Mouse (Mus musculus) urinary bladder, postnatal 10 days (tissue): ENCODE results near the gene Adpgk.

Source experiments
- DNase-seq: peaks from one replicate; pipeline ENCODE4 v3.0.0; 2022; ENCODE audit warnings: low spot score

The Adpgk gene

GRCm38 (mm10) chr9:59290957-59291687, at the start of gene Adpgk:
Adpgk (plus strand) TSS chr9:59291558.
- peak; percentile 92 for DNase-seq

GRCm38 (mm10) chr9:59245181-59245580, 46.2 kb upstream of the Adpgk start:
- no peak for DNase-seq

GRCm38 (mm10) chr9:59246456-59247029, 44.8 kb upstream of the Adpgk start:
- DNase-seq, result no peak

- DNase-seq, result no peak
Measured at GRCm38 (mm10) chr9:59249359-59249758, 42.0 kb upstream of the Adpgk start.

GRCm38 (mm10) chr9:59250272-59250671, 41.1 kb upstream of the Adpgk start:
- DNase-seq, result no peak

- no peak for DNase-seq
Measured at GRCm38 (mm10) chr9:59254716-59255421, 36.5 kb upstream of the Adpgk start.

DNA sequence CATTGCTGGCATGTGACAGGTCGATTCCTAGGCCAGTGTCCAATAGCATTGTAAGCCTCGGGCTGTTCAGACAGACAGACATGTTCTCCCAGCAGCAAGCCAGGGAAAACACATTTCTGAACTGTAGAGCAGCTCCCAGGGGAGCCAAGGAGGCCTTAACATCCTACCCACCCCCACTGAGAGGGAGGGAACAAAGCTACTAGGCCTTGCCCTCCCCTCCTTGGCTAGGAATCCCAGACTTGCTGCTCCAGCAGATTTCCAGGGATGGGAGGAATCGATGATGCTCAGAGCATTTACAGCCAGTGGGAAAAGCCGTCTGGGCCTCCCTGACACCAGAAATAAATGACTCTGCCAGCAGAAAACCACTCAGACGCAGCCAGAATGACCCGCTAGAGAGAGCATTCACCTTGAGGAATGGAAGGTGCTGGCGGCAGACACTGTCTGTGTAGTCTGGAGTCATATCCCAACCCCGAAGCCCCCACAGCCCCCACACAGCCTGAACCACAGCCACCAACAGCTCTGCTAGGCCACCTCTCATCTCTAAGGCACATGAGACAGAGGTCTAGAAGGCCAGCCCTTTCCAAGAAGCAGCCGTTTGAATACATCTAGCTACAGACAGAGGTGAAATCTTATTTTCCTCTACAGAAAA, 31.4 kb upstream of the Adpgk start:
- DNase-seq, result no peak

DNA sequence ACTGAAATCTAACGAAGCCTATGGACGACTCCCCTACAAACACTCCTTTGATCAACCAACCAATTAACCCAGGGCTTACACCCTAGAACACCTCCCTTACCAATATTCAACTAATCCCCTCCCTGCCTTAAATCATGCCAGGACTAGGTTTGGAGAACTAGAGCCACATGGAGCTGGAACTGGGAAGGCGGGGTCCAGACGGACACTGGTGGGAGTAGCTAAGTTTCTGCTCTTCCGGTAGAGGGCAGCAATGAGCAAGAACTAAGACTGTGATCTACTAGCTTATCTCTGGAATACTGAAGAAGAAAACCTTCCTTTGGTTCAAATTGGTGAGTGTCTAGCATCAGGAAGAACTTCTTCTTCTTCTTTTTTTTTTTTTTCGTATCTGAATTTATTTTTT, 25.0 kb upstream of the Adpgk start:
- no peak for DNase-seq

DNA sequence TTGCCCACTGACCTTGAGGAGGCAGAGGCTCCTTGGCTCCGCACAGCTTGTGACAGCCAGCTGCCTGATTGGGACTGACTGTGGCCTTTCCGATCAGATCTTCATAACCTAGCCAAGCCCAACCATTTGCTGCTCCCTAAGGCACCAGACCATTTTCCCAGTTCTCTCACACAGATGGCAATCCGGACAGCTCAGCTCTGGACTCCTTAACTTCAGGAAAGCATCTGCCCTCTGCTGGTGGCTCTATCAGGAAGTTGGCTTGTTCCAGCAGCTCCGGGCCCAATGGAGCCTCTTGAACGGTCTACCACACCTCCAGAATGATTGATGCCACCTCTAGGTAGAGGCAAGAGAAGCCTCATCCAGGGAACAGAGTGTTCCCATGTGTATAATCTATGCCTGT, 21.6 kb upstream of the Adpgk start:
- DNase-seq, result no peak

GRCm38 (mm10) chr9:59271081-59271480, 20.3 kb upstream of the Adpgk start:
- DNase-seq, result no peak

DNA sequence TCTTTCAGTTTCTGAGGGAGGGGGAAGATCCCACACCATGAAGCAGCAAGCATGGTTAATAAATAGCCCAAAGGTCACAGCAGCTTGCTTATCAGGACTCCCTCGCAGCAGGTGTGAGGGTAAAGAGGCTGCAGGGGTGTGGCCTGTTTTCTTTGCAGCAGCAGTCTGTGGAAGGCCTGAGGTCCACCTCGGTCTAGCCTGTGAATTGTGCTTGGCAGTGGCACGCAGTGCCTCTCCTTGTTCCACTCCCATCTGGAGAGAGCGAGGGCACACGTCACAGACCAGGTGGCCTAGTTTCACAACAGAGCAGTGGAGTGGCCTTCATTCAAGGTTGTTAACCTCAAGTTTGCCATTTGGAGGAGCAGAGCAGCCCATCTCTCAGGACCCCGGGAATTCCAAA, 19.6 kb upstream of the Adpgk start:
- DNase-seq, result no peak

DNA sequence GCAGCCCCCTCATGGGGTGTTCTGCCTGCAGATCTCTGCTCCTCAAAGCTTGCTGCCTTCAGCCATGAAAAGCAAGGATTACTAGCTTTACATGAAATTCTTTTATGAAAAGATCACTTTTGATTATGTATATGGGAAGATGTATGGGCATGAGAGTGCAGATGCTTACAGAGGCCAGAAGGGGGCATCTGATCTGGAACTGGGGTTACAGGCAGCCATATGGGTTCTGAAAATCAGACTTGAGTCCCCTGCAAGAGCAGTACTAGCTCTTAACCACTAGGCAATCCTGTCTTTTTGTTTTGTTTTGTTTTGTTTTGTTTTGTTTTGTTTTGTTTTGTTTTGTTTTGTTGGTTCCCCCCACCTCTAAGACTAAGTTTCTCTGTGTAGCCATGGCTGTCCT, 18.2 kb upstream of the Adpgk start:
- no peak for DNase-seq

GRCm38 (mm10) chr9:59274846-59275455, 16.4 kb upstream of the Adpgk start:
- no peak for DNase-seq

- DNase-seq, result no peak
Measured at GRCm38 (mm10) chr9:59278199-59278598, 13.2 kb upstream of the Adpgk start.

- no peak for DNase-seq
Measured at GRCm38 (mm10) chr9:59278694-59279093, 12.7 kb upstream of the Adpgk start.

GRCm38 (mm10) chr9:59280888-59281287, 10.5 kb upstream of the Adpgk start:
- DNase-seq, result no peak

GRCm38 (mm10) chr9:59281871-59282682, 9.3 kb upstream of the Adpgk start:
- DNase-seq, result peak; percentile 39

DNA sequence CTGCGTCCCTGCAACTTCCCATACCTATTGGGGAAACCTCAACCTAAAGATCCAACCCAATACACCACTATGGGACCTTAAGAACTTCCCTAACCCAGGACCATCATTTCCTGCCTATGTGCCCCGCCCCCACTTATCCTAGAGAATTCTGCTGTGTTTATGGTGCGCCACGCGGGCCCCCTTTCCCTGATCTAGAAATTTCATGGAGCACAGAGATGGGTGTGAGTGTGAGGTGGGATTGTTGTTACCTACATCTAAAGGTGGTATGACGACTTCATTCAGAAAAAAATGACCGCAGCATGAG, 8.7 kb upstream of the Adpgk start:
- DNase-seq, result no peak

DNA sequence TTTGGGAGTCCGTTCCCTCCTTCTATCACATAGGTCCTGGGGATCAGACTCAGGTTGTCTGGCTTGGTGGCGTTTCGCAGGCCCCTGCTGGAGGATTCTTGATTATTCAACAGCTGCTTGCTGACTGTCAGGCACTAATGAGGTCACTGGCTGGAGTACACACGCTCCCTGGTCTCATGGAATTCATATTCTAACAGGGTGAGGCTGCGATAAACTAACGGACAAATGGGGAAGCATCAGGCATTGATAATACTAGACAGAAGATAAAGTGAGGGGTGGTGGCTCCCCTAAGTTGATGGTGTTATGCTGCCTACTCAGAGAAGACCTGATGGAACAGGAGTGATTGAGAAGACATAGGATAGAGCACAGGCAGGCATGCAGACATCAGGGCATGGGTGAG, 5.7 kb upstream of the Adpgk start:
- no peak for DNase-seq

DNA sequence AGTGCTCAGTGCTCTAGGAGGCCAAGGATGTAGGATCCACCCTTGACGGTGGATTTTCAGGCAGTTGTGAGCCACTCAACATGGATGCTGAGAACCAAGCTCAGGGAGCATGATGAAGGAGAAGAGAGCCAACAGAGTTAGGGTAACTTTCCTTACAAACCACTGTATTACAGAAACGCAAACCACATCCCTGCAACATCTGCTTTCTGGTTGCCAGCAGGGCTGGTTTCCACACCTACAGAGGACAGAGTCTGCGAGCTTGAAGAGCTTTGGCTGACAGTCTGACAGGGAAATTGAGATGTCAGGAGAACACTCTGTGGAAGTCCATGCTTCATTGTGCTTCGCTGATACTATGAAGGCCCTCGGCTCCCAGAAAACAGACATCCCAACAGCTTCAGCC, 3.3 kb upstream of the Adpgk start:
- no peak for DNase-seq

DNA sequence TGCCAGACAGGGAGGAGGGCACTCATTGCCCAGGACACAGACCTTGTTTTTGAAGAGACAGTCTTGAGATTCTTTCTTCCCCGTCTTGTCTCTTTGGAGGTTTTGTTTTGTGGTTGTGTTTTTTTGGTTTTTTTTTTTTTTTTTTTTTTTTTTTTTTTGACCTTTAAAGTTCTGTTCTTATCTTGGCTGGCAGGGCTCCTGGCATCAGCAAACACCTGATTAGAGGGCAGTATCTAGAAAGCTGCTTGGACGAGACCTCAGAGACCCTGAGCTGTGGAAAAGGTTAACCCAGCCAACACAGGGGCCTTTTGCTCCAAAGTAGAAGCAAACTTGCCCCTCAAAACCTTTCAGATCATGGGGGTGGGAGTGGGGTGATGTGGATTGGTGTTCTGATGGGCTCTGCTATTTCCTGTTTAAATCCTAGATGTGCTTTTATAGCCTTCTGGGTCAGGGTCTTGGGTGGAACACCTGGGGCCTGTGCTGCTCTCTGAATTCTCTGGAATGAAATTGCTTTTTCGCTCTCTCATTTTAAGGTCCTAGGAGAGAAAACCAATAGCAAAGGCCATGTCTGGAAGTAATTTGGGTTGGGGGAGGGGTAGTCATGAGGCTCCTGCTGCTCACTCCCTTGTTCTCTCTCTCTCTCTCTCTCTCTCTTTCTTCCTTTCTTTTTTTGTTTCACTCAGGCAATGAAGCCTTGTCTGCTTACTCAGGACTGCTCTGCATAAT, 2.5 kb upstream of the Adpgk start:
- no peak for DNase-seq
